Mouse (Mus musculus): ENCODE measurements around the gene Apba2. TPM values are rescaled to one million over a fixed set of nuclear protein-coding genes. Genes with fewer than 3 reads are reported as not detected.

The Apba2 gene
- polyA plus RNA-seq, 1 experiment from 2014 or later = 178 TPM

- H3K27me3 ChIP-seq (replicated peaks) = no peaks in the 10 kb centered on the region
- H3K4me1 ChIP-seq = peaks cover 12% of the 10 kb centered on the region
- H3K27ac ChIP-seq (replicated peaks) = no peak overlapping the region; the same call in 1 of the 2 replicates
- no peaks in the 10 kb centered on the region for H3K9me3 ChIP-seq (replicated peaks)
- 36% methylated on average over 6 of the region's 6 CpGs for whole genome bisulfite sequencing
- H3K9ac ChIP-seq (replicated peaks) = no peak overlapping the region
- 0 out of 2 replicates have a peak, but pooled peaks have one; percentile 7 for ATAC-seq (ENCODE audit: low FRiP score)
- H3K36me3 ChIP-seq = peaks cover 8% of the 10 kb centered on the region
- H3K4me2 ChIP-seq = no peak overlapping the region
- no peak overlapping the region for H3K4me3 ChIP-seq (replicated peaks)
Measured at GRCm38 (mm10) chr7:64533374-64533773, 31.9 kb downstream of the Apba2 start.

GRCm38 (mm10) chr7:64535269-64535668 lies 33.8 kb downstream of the Apba2 start:
- no peak for ATAC-seq (ENCODE audit: low FRiP score)
- Histone ChIP-seq H3K9me3 (replicated peaks) (no peaks in the 10 kb centered on the region), H3K4me1 (peaks cover 22% of the 10 kb centered on the region), H3K4me3 (replicated peaks) (no peak overlapping the region), H3K36me3 (no peaks in the 10 kb centered on the region), H3K27ac (replicated peaks) (no peak overlapping the region), H3K27me3 (replicated peaks) (no peaks in the 10 kb centered on the region), H3K9ac (replicated peaks) (no peak overlapping the region), H3K4me2 (no peak overlapping the region)
- 84% methylated on average over 2 of the region's 2 CpGs for WGBS

- no peak overlapping the region for H3K4me3 ChIP-seq (replicated peaks)
- ATAC-seq (ENCODE audit: low FRiP score) = peak; percentile 78
- H3K36me3 ChIP-seq = peaks cover 2% of the 10 kb centered on the region; the same call in 1 of the 2 replicates
- WGBS = 26% methylated on average over 10 of the region's 10 CpGs
- no peaks in the 10 kb centered on the region for H3K27me3 ChIP-seq (replicated peaks)
- H3K4me1 ChIP-seq = peaks cover 10% of the 10 kb centered on the region
- H3K4me2 ChIP-seq = peak overlapping the region; percentile 19; the same call in 1 of the 2 replicates
- no peaks in the 10 kb centered on the region for H3K9me3 ChIP-seq (replicated peaks)
- H3K9ac ChIP-seq (replicated peaks) = 0 out of 2 replicates have a peak overlapping the region, but pooled peaks have one; percentile 15
- peak overlapping the region; percentile 69 for H3K27ac ChIP-seq (replicated peaks)
Measured at GRCm38 (mm10) chr7:64539450-64540148, 38.1 kb downstream of the Apba2 start.

GRCm38 (mm10) chr7:64546801-64547200 lies 45.3 kb downstream of the Apba2 start:
- Histone ChIP-seq H3K4me2 (no peak overlapping the region), H3K27me3 (replicated peaks) (no peaks in the 10 kb centered on the region), H3K4me1 (peaks cover 13% of the 10 kb centered on the region), H3K9me3 (replicated peaks) (no peaks in the 10 kb centered on the region), H3K27ac (replicated peaks) (no peak overlapping the region), H3K4me3 (replicated peaks) (no peak overlapping the region), H3K36me3 (peaks cover 2% of the 10 kb centered on the region; the same call in 1 of the 2 replicates), H3K9ac (replicated peaks) (no peak overlapping the region)
- no peak for ATAC-seq (ENCODE audit: low FRiP score)
- WGBS = 73% methylated on average over 8 of the region's 8 CpGs

- Histone ChIP-seq H3K4me1 (peaks cover 13% of the 10 kb centered on the region), H3K9me3 (replicated peaks) (no peaks in the 10 kb centered on the region), H3K4me3 (replicated peaks) (no peak overlapping the region), H3K36me3 (peaks cover 9% of the 10 kb centered on the region; the same call in 1 of the 2 replicates), H3K9ac (replicated peaks) (no peak overlapping the region), H3K4me2 (no peak overlapping the region), H3K27ac (replicated peaks) (0 out of 2 replicates have a peak overlapping the region, but pooled peaks have one; percentile 41), H3K27me3 (replicated peaks) (no peaks in the 10 kb centered on the region)
- ATAC-seq (ENCODE audit: low FRiP score) = peak; percentile 33; the same call in 1 of the 2 replicates
- 43% methylated on average over 1 of the region's 1 CpGs for WGBS
Measured at GRCm38 (mm10) chr7:64550856-64551255, 49.4 kb downstream of the Apba2 start.

GRCm38 (mm10) chr7:64552523-64553190 lies 51.2 kb downstream of the Apba2 start:
- Histone ChIP-seq H3K27me3 (replicated peaks) (no peaks in the 10 kb centered on the region), H3K4me3 (replicated peaks) (no peak overlapping the region), H3K9ac (replicated peaks) (no peak overlapping the region), H3K27ac (replicated peaks) (no peak overlapping the region), H3K36me3 (peaks cover 9% of the 10 kb centered on the region; the same call in 1 of the 2 replicates), H3K4me1 (peaks cover 13% of the 10 kb centered on the region), H3K9me3 (replicated peaks) (no peaks in the 10 kb centered on the region), H3K4me2 (no peak overlapping the region)
- 84% methylated on average over 14 of the region's 16 CpGs for WGBS
- ATAC-seq (ENCODE audit: low FRiP score) = no peak

- Histone ChIP-seq H3K27ac (replicated peaks) (no peak overlapping the region), H3K9ac (replicated peaks) (no peak overlapping the region), H3K36me3 (no peaks in the 10 kb centered on the region), H3K4me1 (peaks cover 28% of the 10 kb centered on the region), H3K4me3 (replicated peaks) (no peak overlapping the region), H3K9me3 (replicated peaks) (no peaks in the 10 kb centered on the region), H3K4me2 (no peak overlapping the region), H3K27me3 (replicated peaks) (no peaks in the 10 kb centered on the region)
- ATAC-seq (ENCODE audit: low FRiP score) = no peak
- WGBS = 70% methylated on average over 9 of the region's 9 CpGs
Measured at GRCm38 (mm10) chr7:64561711-64562498, 60.4 kb downstream of the Apba2 start.

- no peak overlapping the region for H3K4me3 ChIP-seq (replicated peaks)
- no peak for ATAC-seq (ENCODE audit: low FRiP score)
- no peak overlapping the region for H3K4me2 ChIP-seq
- WGBS = 61% methylated on average over 7 of the region's 7 CpGs
- no peaks in the 10 kb centered on the region for H3K36me3 ChIP-seq
- peaks cover 34% of the 10 kb centered on the region for H3K4me1 ChIP-seq
- H3K9me3 ChIP-seq (replicated peaks) = no peaks in the 10 kb centered on the region
- no peaks in the 10 kb centered on the region for H3K27me3 ChIP-seq (replicated peaks)
- H3K9ac ChIP-seq (replicated peaks) = no peak overlapping the region
- H3K27ac ChIP-seq (replicated peaks) = no peak overlapping the region
Measured at GRCm38 (mm10) chr7:64564891-64565571, 63.5 kb downstream of the Apba2 start.

- Histone ChIP-seq H3K27me3 (replicated peaks) (no peaks in the 10 kb centered on the region), H3K4me2 (no peak overlapping the region), H3K9me3 (replicated peaks) (no peaks in the 10 kb centered on the region), H3K4me1 (peaks cover 37% of the 10 kb centered on the region), H3K4me3 (replicated peaks) (no peak overlapping the region), H3K9ac (replicated peaks) (no peak overlapping the region), H3K36me3 (no peaks in the 10 kb centered on the region), H3K27ac (replicated peaks) (no peak overlapping the region)
- 61% methylated on average over 10 of the region's 10 CpGs for WGBS
- no peak for ATAC-seq (ENCODE audit: low FRiP score)
Measured at GRCm38 (mm10) chr7:64566371-64567243, 65.1 kb downstream of the Apba2 start.

- no peaks in the 10 kb centered on the region for H3K36me3 ChIP-seq
- no peak overlapping the region for H3K27ac ChIP-seq (replicated peaks)
- no peaks in the 10 kb centered on the region for H3K27me3 ChIP-seq (replicated peaks)
- no peaks in the 10 kb centered on the region for H3K9me3 ChIP-seq (replicated peaks)
- 61% methylated on average over 4 of the region's 4 CpGs for WGBS
- no peak for ATAC-seq (ENCODE audit: low FRiP score)
- no peak overlapping the region for H3K9ac ChIP-seq (replicated peaks)
- H3K4me2 ChIP-seq = no peak overlapping the region
- H3K4me3 ChIP-seq (replicated peaks) = no peak overlapping the region
- H3K4me1 ChIP-seq = peaks cover 37% of the 10 kb centered on the region
Measured at GRCm38 (mm10) chr7:64568722-64569121, 67.2 kb downstream of the Apba2 start.

All from neural tube, embryonic 15.5 days (tissue).